Mouse (Mus musculus) liver, adult 2 months (tissue): ENCODE measurements around the gene Arhgef3. TPM values are rescaled to one million over a fixed set of nuclear protein-coding genes. Genes with fewer than 3 reads are reported as not detected.
A peak's percentile ranks its signal among the peaks of the same experiment; 100 is the strongest.

Source experiments
- DNase-seq: peaks from one replicate; pipeline ENCODE4 v3.0.0-alpha.2; 2011; ENCODE audit warnings: low read depth, low spot score; ENCODE audit errors: extremely low read depth
- H3K27ac ChIP-seq: fragments of 200-500 bp; replicated peaks from 2 replicates; pipeline ENCODE4 v1.5.1; 2012; ENCODE audit warnings: low read depth, mild to moderate bottlenecking, control low read depth, inconsistent platforms, low read length; ENCODE audit not compliant: insufficient read depth
- H3K27me3 ChIP-seq: fragments of 200-500 bp; 2 replicates; pipeline ENCODE4 v1.6.1; 2012; ENCODE audit warnings: mild to moderate bottlenecking, moderate library complexity, low read length, inconsistent platforms; ENCODE audit not compliant: control insufficient read depth, insufficient read depth
- H3K36me3 ChIP-seq: fragments of 200-500 bp; 2 replicates; pipeline ENCODE4 v1.6.1; 2012; ENCODE audit warnings: low read length, inconsistent platforms; ENCODE audit not compliant: control insufficient read depth, insufficient read depth
- H3K4me1 ChIP-seq: fragments of 200-500 bp; 2 replicates; pipeline ENCODE4 v1.6.1; 2011; ENCODE audit warnings: low read length; ENCODE audit not compliant: control insufficient read depth, insufficient read depth
- H3K4me3 ChIP-seq: fragments of 200-500 bp; 2 replicates; pipeline ENCODE4 v1.5.1; 2011; ENCODE audit warnings: low read depth, mild to moderate bottlenecking, control low read depth, low read length, moderate library complexity; ENCODE audit not compliant: insufficient read depth
- H3K79me2 ChIP-seq: fragments of 200-500 bp; 2 replicates; pipeline ENCODE4 v1.6.1; 2012; ENCODE audit warnings: inconsistent platforms, mild to moderate bottlenecking, low read length, moderate library complexity; ENCODE audit not compliant: control insufficient read depth, insufficient read depth
- H3K9ac ChIP-seq: fragments of 200-500 bp; 2 replicates; pipeline ENCODE4 v1.6.1; 2012; ENCODE audit warnings: low read depth, mild to moderate bottlenecking, control low read depth, inconsistent platforms, low read length
- CTCF ChIP-seq: fragments of 200-500 bp; IDR thresholded peaks from 2 replicates; pipeline ENCODE4 v1.5.1; 2011; ENCODE audit warnings: low read depth, low read length, control low read depth
- POLR2A ChIP-seq: fragments of 200-500 bp; IDR thresholded peaks from 2 replicates; pipeline ENCODE4 v1.6.1; 2011; ENCODE audit warnings: low read length, control low read depth; ENCODE audit not compliant: insufficient read depth; ENCODE audit errors: extremely low read depth
- WGBS: fragments of 180-500 bp; shearing (Covaris S2); methylation state at CpG from one replicate; pipeline ENCODE4 v1.1.7; 2018; 5-methylcytosine and 5-hydroxymethylcytosine counted together
- polyA plus RNA-seq: library from polyadenylated mRNA; depleted of rRNA; stranded (reverse); fragments of >200 nt; gene quantifications from 2 replicates; pipeline ENCODE4 v1.2.3, GENCODE M21; 2012
- total RNA-seq: library from RNA; depleted of rRNA; stranded (reverse); fragments of >200 nt; gene quantifications from 2 replicates; pipeline ENCODE4 v1.2.3, GENCODE M21; 2014

The Arhgef3 gene
- total and polyA plus RNA-seq, 2 experiments, result 6.4 to 19.3 TPM

- TF ChIP-seq CTCF, result no peak
- TF ChIP-seq POLR2A, result no peak
- DNase-seq, result no peak
- WGBS, result 88% methylated on average over 6 of the region's 6 CpGs
- H3K27me3 ChIP-seq, result no peaks in the 10 kb centered on the region
- peaks cover 8% of the 10 kb centered on the region; the same call in 1 of the 2 replicates for H3K4me1 ChIP-seq
- H3K79me2 ChIP-seq, result no peaks in the 10 kb centered on the region
- no peaks in the 10 kb centered on the region for H3K36me3 ChIP-seq
- H3K27ac ChIP-seq, result no peak overlapping the region
- H3K4me3 ChIP-seq, result no peak overlapping the region
- H3K9ac ChIP-seq, result no peak overlapping the region
These were observed 12.0 kb upstream of the Arhgef3 start for GRCm38 (mm10) chr14:27102720-27103119.

GRCm38 (mm10) chr14:27105731-27106457, 8.8 kb upstream of the Arhgef3 start:
- 91% methylated on average over 12 of the region's 12 CpGs for WGBS
- H3K36me3 ChIP-seq, result no peaks in the 10 kb centered on the region
- no peak overlapping the region for H3K9ac ChIP-seq

GRCm38 (mm10) chr14:27108748-27109504, 5.8 kb upstream of the Arhgef3 start:
- DNase-seq, result no peak
- Histone ChIP-seq H3K4me1 (no peaks in the 10 kb centered on the region), H3K36me3 (no peaks in the 10 kb centered on the region), H3K79me2 (no peaks in the 10 kb centered on the region), H3K4me3 (no peak overlapping the region), H3K27me3 (no peaks in the 10 kb centered on the region), H3K9ac (no peak overlapping the region), H3K27ac (no peak overlapping the region)
- no peak for TF ChIP-seq POLR2A
- peak; percentile 57 for TF ChIP-seq CTCF
- WGBS, result 69% methylated on average over 6 of the region's 6 CpGs

More at GRCm38 (mm10) chr14:27105731-27106457, 8.8 kb upstream of the Arhgef3 start:
- Histone ChIP-seq H3K4me3 (no peak overlapping the region), H3K27me3 (no peaks in the 10 kb centered on the region), H3K27ac (no peak overlapping the region), H3K79me2 (no peaks in the 10 kb centered on the region), H3K4me1 (peaks cover 8% of the 10 kb centered on the region; the same call in 1 of the 2 replicates)
- DNase-seq, result no peak
- no peak for TF ChIP-seq CTCF
- TF ChIP-seq POLR2A, result no peak

GRCm38 (mm10) chr14:27115275-27115660, 569 bp downstream of the Arhgef3 start:
- H3K27me3 ChIP-seq, result no peaks in the 10 kb centered on the region
- WGBS, result 22% methylated on average over 11 of the region's 11 CpGs
- peaks cover 27% of the 10 kb centered on the region for H3K4me1 ChIP-seq
- no peaks in the 10 kb centered on the region; the same call in 1 of the 2 replicates for H3K79me2 ChIP-seq
- H3K4me3 ChIP-seq, result peak overlapping the region; percentile 82
- DNase-seq, result no peak
- no peaks in the 10 kb centered on the region for H3K36me3 ChIP-seq
- no peak overlapping the region for H3K27ac ChIP-seq
- TF ChIP-seq CTCF (no peak), POLR2A (no peak)
- peak overlapping the region; percentile 80 for H3K9ac ChIP-seq

- Histone ChIP-seq H3K9ac (no peak overlapping the region), H3K4me1 (peaks cover 27% of the 10 kb centered on the region), H3K36me3 (no peaks in the 10 kb centered on the region), H3K4me3 (no peak overlapping the region), H3K27ac (no peak overlapping the region), H3K27me3 (no peaks in the 10 kb centered on the region), H3K79me2 (no peaks in the 10 kb centered on the region; the same call in 1 of the 2 replicates)
- no peak for TF ChIP-seq CTCF
- no peak for TF ChIP-seq POLR2A
- 32% methylated on average over 6 of the region's 6 CpGs for WGBS
- DNase-seq, result no peak
These were observed 1.3 kb downstream of the Arhgef3 start for GRCm38 (mm10) chr14:27115991-27116390.
